Mouse (Mus musculus) megakaryocyte-erythroid progenitor cell, adult 5-6 weeks (primary cell): ENCODE data around the gene Gm4513. TPM values are rescaled to one million over a fixed set of nuclear protein-coding genes. Genes with fewer than 3 reads are reported as not detected.
"Not testable (repeated sequence)": the region's sequence is repeated elsewhere in the genome, so short reads cannot be mapped to it uniquely, and the experiment has no call there.

Experiments
- ATAC-seq: replicated peaks from 2 replicates; pipeline ENCODE4 v1.8.0; 2016; ENCODE audit warnings: mild to moderate bottlenecking, inconsistent platforms; ENCODE audit not compliant: severe bottlenecking, poor library complexity, low FRiP score, low TSS enrichment
- total RNA-seq, 2 experiments: library from RNA; stranded (forward) in 1 of 2; stranded (reverse) in 1 of 2; fragments of 200-1000, 215-1000 nt in 1 of 2; fragments of >200 nt in 1 of 2; fragmentation: Nextera tagmentation in 1 of 2; gene quantifications; 2 replicates each; pipeline ENCODE4 v1.2.3; 2014 to 2017

The Gm4513 gene
- total RNA-seq (2014; fragmentation: Nextera tagmentation) (not detected in 2 replicates), total RNA-seq (2017) (not detected in 2 replicates)

GRCm38 (mm10) chr7:20598921-20599320 lies at the start of gene Gm4513:
Gene Gm4513 (minus strand): TSS chr7:20599021.
- ATAC-seq = not testable (repeated sequence)

GRCm38 (mm10) chr7:20576141-20576540 lies 22.7 kb downstream of the Gm4513 start, which contains the start of gene Gm4141:
Gene Gm4141 (minus strand): TSS chr7:20576241.
- not testable (repeated sequence) for ATAC-seq

GRCm38 (mm10) chr7:20545657-20546056 lies 53.2 kb downstream of the Gm4513 start, which contains the start of gene Gm5726:
Gene Gm5726 (minus strand): TSS chr7:20545757.
- not testable (repeated sequence) for ATAC-seq

Other genes with a start within 250 kb of the Gm4513 start
- not detected in 2 replicates for gene Gm5728, start 223.6 kb downstream of the Gm4513 start, total RNA-seq (2014; fragmentation: Nextera tagmentation)
- gene Gm5728, start 223.6 kb downstream of the Gm4513 start, total RNA-seq (2017) = not detected in 2 replicates
- gene Vmn1r100, start 181.1 kb downstream of the Gm4513 start, total RNA-seq (2014; fragmentation: Nextera tagmentation) = not detected in 2 replicates
- not detected in 2 replicates for gene Vmn1r100, start 181.1 kb downstream of the Gm4513 start, total RNA-seq (2017)
- gene Vmn1r101, start 156.4 kb downstream of the Gm4513 start, total RNA-seq (2014; fragmentation: Nextera tagmentation) = not detected in 2 replicates
- gene Vmn1r101, start 156.4 kb downstream of the Gm4513 start, total RNA-seq (2017) = not detected in 2 replicates
- gene Gm10670, start 124.1 kb downstream of the Gm4513 start, total RNA-seq (2014; fragmentation: Nextera tagmentation) = not detected in 2 replicates
- gene Gm10670, start 124.1 kb downstream of the Gm4513 start, total RNA-seq (2017) = not detected in 2 replicates
- gene Vmn1r103, start 88.5 kb downstream of the Gm4513 start, total RNA-seq (2014; fragmentation: Nextera tagmentation) = not detected in 2 replicates
- not detected in 2 replicates for gene Vmn1r103, start 88.5 kb downstream of the Gm4513 start, total RNA-seq (2017)
- not detected in 2 replicates for gene Vmn1r104, start 65.2 kb downstream of the Gm4513 start, total RNA-seq (2014; fragmentation: Nextera tagmentation)
- gene Vmn1r104, start 65.2 kb downstream of the Gm4513 start, total RNA-seq (2017) = not detected in 2 replicates
- not detected in 2 replicates for gene Gm5726, start 53.3 kb downstream of the Gm4513 start, total RNA-seq (2014; fragmentation: Nextera tagmentation)
- gene Gm5726, start 53.3 kb downstream of the Gm4513 start, total RNA-seq (2017) = not detected in 2 replicates
- gene Gm4141, start 22.8 kb downstream of the Gm4513 start, total RNA-seq (2014; fragmentation: Nextera tagmentation) = not detected in 2 replicates
- gene Gm4141, start 22.8 kb downstream of the Gm4513 start, total RNA-seq (2017) = not detected in 2 replicates
- not detected in 2 replicates for gene Vmn1r107, start 69.9 kb upstream of the Gm4513 start, total RNA-seq (2014; fragmentation: Nextera tagmentation)
- gene Vmn1r107, start 69.9 kb upstream of the Gm4513 start, total RNA-seq (2017) = not detected in 2 replicates
- gene Vmn1r111, start 104.2 kb upstream of the Gm4513 start, total RNA-seq (2014; fragmentation: Nextera tagmentation) = not detected in 2 replicates
- gene Vmn1r111, start 104.2 kb upstream of the Gm4513 start, total RNA-seq (2017) = not detected in 2 replicates
- not detected in 2 replicates for gene Gm10668, start 131.6 kb upstream of the Gm4513 start, total RNA-seq (2014; fragmentation: Nextera tagmentation)
- gene Gm10668, start 131.6 kb upstream of the Gm4513 start, total RNA-seq (2017) = not detected in 2 replicates
- not detected in 2 replicates for gene Vmn1r112, start 172.2 kb upstream of the Gm4513 start, total RNA-seq (2014; fragmentation: Nextera tagmentation)
- not detected in 2 replicates for gene Vmn1r112, start 172.2 kb upstream of the Gm4513 start, total RNA-seq (2017)
- gene Vmn1r113, start 188.3 kb upstream of the Gm4513 start, total RNA-seq (2014; fragmentation: Nextera tagmentation) = not detected in 2 replicates
- not detected in 2 replicates for gene Vmn1r113, start 188.3 kb upstream of the Gm4513 start, total RNA-seq (2017)
- gene Vmn1r114, start 213.2 kb upstream of the Gm4513 start, total RNA-seq (2014; fragmentation: Nextera tagmentation) = not detected in 2 replicates
- not detected in 2 replicates for gene Vmn1r114, start 213.2 kb upstream of the Gm4513 start, total RNA-seq (2017)
- not detected in 2 replicates for gene Vmn1r115, start 246.0 kb upstream of the Gm4513 start, total RNA-seq (2014; fragmentation: Nextera tagmentation)
- gene Vmn1r115, start 246.0 kb upstream of the Gm4513 start, total RNA-seq (2017) = not detected in 2 replicates